Mouse (Mus musculus): ENCODE results near the gene Vmn2r77. TPM values are rescaled to one million over a fixed set of nuclear protein-coding genes. Genes with fewer than 3 reads are reported as not detected.
A peak's percentile ranks its signal among the peaks of the same experiment; 100 is the strongest.
"Not testable (repeated sequence)": the region's sequence is repeated elsewhere in the genome, so short reads cannot be mapped to it uniquely, and the experiment has no call there.

The Vmn2r77 gene
- not detected in 2 replicates for polyA plus RNA-seq (2016; fragmentation: Nextera tagmentation; extraction: Ambion mirVana)

DNA sequence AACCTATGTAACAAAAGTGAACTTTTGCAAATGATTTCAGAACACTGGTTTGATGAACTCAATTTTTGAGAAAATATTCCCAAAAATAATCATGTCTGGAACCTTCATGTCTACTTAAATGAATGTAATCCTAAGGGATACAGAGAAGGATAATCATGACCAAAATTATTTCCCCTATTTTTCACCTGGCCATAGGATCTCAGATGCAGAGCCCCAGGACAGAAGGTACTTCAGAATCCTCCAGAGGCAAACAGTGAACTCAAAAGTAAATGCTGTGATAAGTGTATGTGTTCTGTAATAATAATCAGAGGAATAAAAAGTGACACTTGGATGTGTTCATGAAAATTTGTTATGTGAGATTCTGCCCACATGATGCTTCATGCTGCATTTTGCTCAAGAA is at the start of gene Vmn2r77:
Gene Vmn2r77, plus strand, starts transcription at position 301 of the 400 bp plus-strand sequence.
- Histone ChIP-seq H3K4me3 (no peak within 1 kb of the TSS), H3K4me1 (no peaks in the 10 kb centered on the region), H3K27ac (no peak within 1 kb of the TSS), H3K36me3 (replicated peaks) (no peaks in the 10 kb centered on the region), H3K9me3 (no peaks in the 10 kb centered on the region), H3K27me3 (ENCODE audit: poor library complexity, severe bottlenecking) (no peaks in the 10 kb centered on the region)
- DNase-seq (ENCODE audit: extremely low spot score, low spot score), result no peak

- WGBS, result 91% methylated on average over 1 of the region's 1 CpGs
- Histone ChIP-seq H3K27me3 (ENCODE audit: poor library complexity, severe bottlenecking) (no peaks in the 10 kb centered on the region), H3K27ac (no peak overlapping the region), H3K4me3 (no peak overlapping the region), H3K36me3 (replicated peaks) (no peaks in the 10 kb centered on the region), H3K9me3 (no peaks in the 10 kb centered on the region), H3K4me1 (no peaks in the 10 kb centered on the region)
- no peak for DNase-seq (ENCODE audit: extremely low spot score, low spot score)
Measured at GRCm38 (mm10) chr7:86760751-86761150, 34.1 kb upstream of the Vmn2r77 start.

- no peak overlapping the region for H3K4me3 ChIP-seq
- H3K27me3 ChIP-seq (ENCODE audit: poor library complexity, severe bottlenecking), result no peaks in the 10 kb centered on the region
- H3K36me3 ChIP-seq (replicated peaks), result no peaks in the 10 kb centered on the region
- DNase-seq (ENCODE audit: extremely low spot score, low spot score), result no peak
- no peaks in the 10 kb centered on the region for H3K9me3 ChIP-seq
- no peak overlapping the region for H3K27ac ChIP-seq
- no peaks in the 10 kb centered on the region for H3K4me1 ChIP-seq
Measured at GRCm38 (mm10) chr7:86764628-86765027, 30.2 kb upstream of the Vmn2r77 start.

DNA sequence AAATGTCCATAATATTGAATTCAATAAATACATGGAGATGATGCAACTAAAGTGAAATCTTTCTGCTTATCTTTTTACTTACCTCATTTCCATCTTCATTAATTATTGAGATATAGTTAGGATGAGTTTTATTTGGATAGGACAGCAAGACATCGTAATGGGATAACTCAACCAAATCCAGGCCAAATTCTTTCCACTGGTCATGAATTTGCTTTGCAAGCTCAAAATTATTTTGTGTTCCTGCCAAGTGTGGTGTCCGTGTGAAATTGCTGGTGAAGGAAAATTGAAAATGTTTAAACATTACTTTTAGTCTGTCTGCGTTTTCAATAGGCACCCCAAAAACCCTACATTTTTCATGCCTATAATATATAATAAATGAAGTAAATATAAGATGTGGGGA is 23.2 kb upstream of the Vmn2r77 start:
- Histone ChIP-seq H3K27ac (no peak overlapping the region), H3K36me3 (replicated peaks) (no peaks in the 10 kb centered on the region), H3K9me3 (no peaks in the 10 kb centered on the region), H3K27me3 (ENCODE audit: poor library complexity, severe bottlenecking) (no peaks in the 10 kb centered on the region), H3K4me3 (no peak overlapping the region), H3K4me1 (peaks cover 15% of the 10 kb centered on the region)
- WGBS, result 91% methylated on average over 3 of the region's 3 CpGs
- DNase-seq (ENCODE audit: extremely low spot score, low spot score), result no peak

DNA sequence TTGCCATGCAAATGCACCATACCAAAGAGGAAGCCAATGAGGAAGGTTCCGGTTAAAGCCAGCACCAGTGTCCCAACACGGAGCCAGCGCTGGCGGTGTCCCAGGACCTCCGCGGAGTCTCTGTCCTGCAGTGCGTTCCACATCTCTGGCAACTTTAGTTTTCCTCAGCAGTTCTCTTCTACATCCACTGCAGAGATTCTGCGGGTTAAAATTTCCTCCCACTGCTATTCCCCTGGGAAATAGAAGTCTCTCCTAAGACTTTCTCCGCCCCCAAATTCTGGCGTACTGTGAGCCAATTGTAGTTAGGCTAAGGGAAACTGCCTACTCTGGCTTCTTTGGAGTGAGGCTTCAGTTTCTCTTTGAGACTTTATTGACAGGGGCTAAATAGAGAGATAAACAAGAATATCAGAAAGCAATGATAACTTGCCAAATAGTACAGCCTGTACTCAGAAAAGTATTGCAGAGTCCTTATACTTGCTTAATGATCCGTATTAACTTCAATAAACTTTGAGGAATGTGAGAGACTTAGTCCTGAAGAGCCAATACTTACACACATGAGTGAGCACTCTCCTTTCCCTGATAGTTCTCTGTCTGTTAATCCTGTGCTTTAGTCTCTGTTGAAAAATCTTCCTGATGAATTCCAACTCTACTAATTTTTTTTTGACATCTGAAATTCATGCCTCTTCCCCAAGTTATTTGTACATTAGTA is 19.1 kb upstream of the Vmn2r77 start, which contains the start of gene Folh1:
Gene Folh1, minus strand, starts transcription at position 327 of the 709 bp plus-strand sequence.
- H3K4me3 ChIP-seq, result peak within 1 kb of the TSS; percentile 45
- H3K27ac ChIP-seq, result no peak within 1 kb of the TSS
- peaks cover 15% of the 10 kb centered on the region for H3K4me1 ChIP-seq
- H3K36me3 ChIP-seq (replicated peaks), result no peaks in the 10 kb centered on the region
- no peaks in the 10 kb centered on the region for H3K27me3 ChIP-seq (ENCODE audit: poor library complexity, severe bottlenecking)
- whole genome bisulfite sequencing, result 5% methylated on average over 11 of the region's 11 CpGs
- DNase-seq (ENCODE audit: extremely low spot score, low spot score), result no peak
- H3K9me3 ChIP-seq, result no peaks in the 10 kb centered on the region

GRCm38 (mm10) chr7:86815241-86815640 is 20.4 kb downstream of the Vmn2r77 start:
- not testable (repeated sequence) for DNase-seq (ENCODE audit: extremely low spot score, low spot score); H3K4me3 ChIP-seq; H3K36me3 ChIP-seq (replicated peaks); H3K4me1 ChIP-seq; H3K9me3 ChIP-seq; H3K27me3 ChIP-seq (ENCODE audit: poor library complexity, severe bottlenecking); H3K27ac ChIP-seq
- WGBS, result 95% methylated on average over 5 of the region's 5 CpGs

GRCm38 (mm10) chr7:86815716-86816115 is 20.9 kb downstream of the Vmn2r77 start:
- not testable (repeated sequence) for H3K4me1 ChIP-seq; H3K27me3 ChIP-seq (ENCODE audit: poor library complexity, severe bottlenecking); H3K4me3 ChIP-seq; DNase-seq (ENCODE audit: extremely low spot score, low spot score); H3K9me3 ChIP-seq; H3K27ac ChIP-seq; H3K36me3 ChIP-seq (replicated peaks)
- 91% methylated on average over 6 of the region's 6 CpGs for WGBS

- H3K4me3 ChIP-seq, result no peak overlapping the region
- no peak overlapping the region for H3K27ac ChIP-seq
- H3K27me3 ChIP-seq (ENCODE audit: poor library complexity, severe bottlenecking), result no peaks in the 10 kb centered on the region
- WGBS, result 90% methylated on average over 1 of the region's 1 CpGs
- no peaks in the 10 kb centered on the region for H3K9me3 ChIP-seq
- no peaks in the 10 kb centered on the region for H3K36me3 ChIP-seq (replicated peaks)
- DNase-seq (ENCODE audit: extremely low spot score, low spot score), result no peak
- H3K4me1 ChIP-seq, result no peaks in the 10 kb centered on the region
Measured at GRCm38 (mm10) chr7:86816466-86816865, 21.6 kb downstream of the Vmn2r77 start.

Other genes starting within 250 kb of the Vmn2r77 start
- not detected in 2 replicates for gene Olfr295, start 211.2 kb upstream of the Vmn2r77 start, polyA plus RNA-seq (2016; fragmentation: Nextera tagmentation; extraction: Ambion mirVana)
- gene Olfr294, start 178.4 kb upstream of the Vmn2r77 start, polyA plus RNA-seq (2016; fragmentation: Nextera tagmentation; extraction: Ambion mirVana), result not detected in 2 replicates
- not detected in 2 replicates for gene Olfr293, start 146.0 kb upstream of the Vmn2r77 start, polyA plus RNA-seq (2016; fragmentation: Nextera tagmentation; extraction: Ambion mirVana)
- not detected in 2 replicates for gene Olfr292, start 106.7 kb upstream of the Vmn2r77 start, polyA plus RNA-seq (2016; fragmentation: Nextera tagmentation; extraction: Ambion mirVana)
- 0.12 and 0.19 TPM in 2 replicates for gene Folh1, start 19.1 kb upstream of the Vmn2r77 start, polyA plus RNA-seq (2016; fragmentation: Nextera tagmentation; extraction: Ambion mirVana)
- not detected in 2 replicates for gene Vmn2r78, start 120.1 kb downstream of the Vmn2r77 start, polyA plus RNA-seq (2016; fragmentation: Nextera tagmentation; extraction: Ambion mirVana)
- not detected in 2 replicates for gene Vmn2r79, start 201.1 kb downstream of the Vmn2r77 start, polyA plus RNA-seq (2016; fragmentation: Nextera tagmentation; extraction: Ambion mirVana)

Measured in forebrain, embryonic 10.5 days (tissue).